Mouse (Mus musculus) A20 (cell line): ENCODE results near the gene Gm12695.

Source experiments
- DNase-seq: peaks from one replicate; pipeline ENCODE4 v3.0.0-alpha.2; 2011; ENCODE audit warnings: low read depth, low spot score

The Gm12695 gene

GRCm38 (mm10) chr4:96698218-96698561 is 86.8 kb downstream of the Gm12695 start:
- no peak for DNase-seq

- no peak for DNase-seq
These were observed 87.3 kb downstream of the Gm12695 start for GRCm38 (mm10) chr4:96697511-96698217.

- DNase-seq, result no peak
These were observed 88.2 kb downstream of the Gm12695 start for GRCm38 (mm10) chr4:96696614-96697360.

- no peak for DNase-seq
These were observed 97.6 kb downstream of the Gm12695 start for GRCm38 (mm10) chr4:96687358-96687803.

DNA sequence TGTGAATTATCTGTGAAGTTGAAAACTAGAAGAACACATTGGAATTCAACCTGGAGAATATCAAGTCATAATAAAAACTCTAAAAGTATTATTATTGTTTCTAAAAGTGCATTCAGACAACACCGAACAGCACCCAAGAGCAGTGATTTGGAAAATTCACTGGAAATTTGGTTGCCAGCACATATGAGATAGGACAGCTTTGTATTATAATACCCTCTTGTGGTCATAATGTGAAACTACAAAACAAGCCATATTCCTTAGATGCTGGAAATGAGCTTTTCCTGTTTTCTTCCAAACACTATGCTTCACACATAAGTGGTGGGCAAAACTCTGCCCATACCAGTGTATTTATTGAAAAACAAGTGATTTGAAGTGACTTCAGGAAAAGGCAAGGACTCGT is 101.5 kb downstream of the Gm12695 start:
- no peak for DNase-seq

DNA sequence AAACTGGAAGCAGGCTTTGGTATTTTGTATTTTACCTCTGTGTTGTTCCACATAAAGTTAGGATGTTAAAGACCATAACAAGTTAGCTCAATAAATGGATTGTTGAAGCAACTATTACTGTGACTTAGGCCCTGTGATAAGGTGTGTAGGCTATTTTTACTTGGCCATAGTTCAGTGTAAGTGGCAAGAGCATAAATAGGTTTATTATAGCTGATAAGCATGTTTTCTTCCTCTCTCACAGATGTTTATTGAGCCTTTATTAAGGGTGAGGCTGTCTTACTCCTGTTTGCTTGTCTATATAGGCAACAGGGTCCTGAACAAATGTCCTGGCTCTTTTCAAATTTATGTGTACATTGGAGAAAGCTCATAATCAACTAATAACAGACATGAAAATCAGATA is 104.0 kb downstream of the Gm12695 start:
- no peak for DNase-seq

GRCm38 (mm10) chr4:96680233-96680632 is 104.8 kb downstream of the Gm12695 start:
- no peak for DNase-seq
